Mouse (Mus musculus) ovary, adult 10 weeks (tissue): Measurements from ENCODE around the gene Nsa2. TPM values are rescaled to one million over a fixed set of nuclear protein-coding genes. Genes with fewer than 3 reads are reported as not detected.

Source experiments
- polyA plus RNA-seq: library from polyadenylated mRNA; stranded (reverse); fragments of 350-450 nt; fragmentation: Illumina TruSeq; extraction: RNeasy Lipid Tissue Mini Kit (QIAGEN cat#74804); gene quantifications from one replicate; pipeline ENCODE4 v1.2.3, GENCODE M21; 2014

Nsa2 gene
- 283 TPM for polyA plus RNA-seq

GRCm38 (mm10) chr13:97137466-97138400 is at the start of gene Nsa2, which contains the start of gene Gfm2:
Gene Nsa2 (minus strand): TSS chr13:97137937.
Gene Gfm2 (plus strand): TSS chr13:97137937.

GRCm38 (mm10) chr13:97099187-97099852 is 38.4 kb downstream of the Nsa2 start, which contains the start of gene Gm6169:
Gene Gm6169 (minus strand): TSS chr13:97099237.

Other genes starting within 250 kb of the Nsa2 start
- 27.3 TPM for gene Gcnt4, start 213.2 kb downstream of the Nsa2 start, polyA plus RNA-seq
- not detected for gene 1700029F12Rik, start 103.6 kb downstream of the Nsa2 start, polyA plus RNA-seq
- 36.2 TPM for gene Fam169a, start 70.7 kb downstream of the Nsa2 start, polyA plus RNA-seq
- gene Gm6169, start 38.7 kb downstream of the Nsa2 start, polyA plus RNA-seq, result 8.2 TPM
- 39.8 TPM for gene Gfm2, start within 50 bp of the Nsa2 start, polyA plus RNA-seq
- 149 TPM for gene Hexb, start 60.4 kb upstream of the Nsa2 start, polyA plus RNA-seq
- 58.6 TPM for gene Enc1, start 103.2 kb upstream of the Nsa2 start, polyA plus RNA-seq